Mouse (Mus musculus) kidney, postnatal 10 days (tissue): ENCODE results near the gene Kcne2.

Experiments used
- DNase-seq: peaks from one replicate; pipeline ENCODE4 v3.0.0; 2021; ENCODE audit warnings: mixed read lengths

Gene Kcne2

GRCm38 (mm10) chr16:92292101-92292500 lies at the start of gene Kcne2:
Kcne2 (plus strand) TSS chr16:92292389.
- DNase-seq: no peak

GRCm38 (mm10) chr16:92245909-92246308 lies 46.3 kb upstream of the Kcne2 start:
- no peak for DNase-seq

- DNase-seq: no peak
Observed at GRCm38 (mm10) chr16:92246974-92247373, 45.2 kb upstream of the Kcne2 start.

- DNase-seq: no peak
Observed at GRCm38 (mm10) chr16:92247700-92248099, 44.5 kb upstream of the Kcne2 start.

- DNase-seq: no peak
Observed at GRCm38 (mm10) chr16:92249681-92250080, 42.5 kb upstream of the Kcne2 start.

- DNase-seq: no peak
Observed at GRCm38 (mm10) chr16:92250452-92250851, 41.7 kb upstream of the Kcne2 start.

GRCm38 (mm10) chr16:92254316-92254715 lies 37.9 kb upstream of the Kcne2 start:
- DNase-seq: no peak

- no peak for DNase-seq
Observed at GRCm38 (mm10) chr16:92267861-92268260, 24.3 kb upstream of the Kcne2 start.

- no peak for DNase-seq
Observed at GRCm38 (mm10) chr16:92274516-92274915, 17.7 kb upstream of the Kcne2 start.

- DNase-seq: no peak
Observed at GRCm38 (mm10) chr16:92275526-92275925, 16.7 kb upstream of the Kcne2 start.

- DNase-seq: no peak
Observed at GRCm38 (mm10) chr16:92282671-92283070, 9.5 kb upstream of the Kcne2 start.

GRCm38 (mm10) chr16:92285068-92285467 lies 7.1 kb upstream of the Kcne2 start:
- DNase-seq: no peak

- DNase-seq: peak; percentile 95
Observed at GRCm38 (mm10) chr16:92286609-92287008, 5.6 kb upstream of the Kcne2 start.

GRCm38 (mm10) chr16:92288778-92289177 lies 3.4 kb upstream of the Kcne2 start:
- DNase-seq: peak; percentile 72

- no peak for DNase-seq
Observed at GRCm38 (mm10) chr16:92290045-92290444, 2.1 kb upstream of the Kcne2 start.

GRCm38 (mm10) chr16:92294267-92294970 lies 2.2 kb downstream of the Kcne2 start:
- DNase-seq: no peak

- DNase-seq: no peak
Observed at GRCm38 (mm10) chr16:92295328-92295727, 3.1 kb downstream of the Kcne2 start.

- peak; percentile 96 for DNase-seq
Observed at GRCm38 (mm10) chr16:92300649-92301411, 8.6 kb downstream of the Kcne2 start, which contains the start of gene Smim11. Smim11 (plus strand) TSS chr16:92301286.

- peak; percentile 50 for DNase-seq
Observed at GRCm38 (mm10) chr16:92301412-92301806, 9.2 kb downstream of the Kcne2 start.

GRCm38 (mm10) chr16:92301989-92302388 lies 9.8 kb downstream of the Kcne2 start:
- DNase-seq: no peak

- DNase-seq: no peak
Observed at GRCm38 (mm10) chr16:92302506-92302905, 10.3 kb downstream of the Kcne2 start.

GRCm38 (mm10) chr16:92305519-92305918 lies 13.3 kb downstream of the Kcne2 start:
- no peak for DNase-seq

- no peak for DNase-seq
Observed at GRCm38 (mm10) chr16:92307947-92308346, 15.8 kb downstream of the Kcne2 start.

- DNase-seq: no peak
Observed at GRCm38 (mm10) chr16:92309126-92309525, 16.9 kb downstream of the Kcne2 start.
